Mouse (Mus musculus): ENCODE results near the gene Haus2.

Haus2 gene

GRCm38 (mm10) chr2:120658486-120658885 is 49.3 kb downstream of the Haus2 start:
- in situ Hi-C loops (cut with MboI; ENCODE audit: low pct_unique_long_range_greater_than_20kb in 1 of 2, low sequenced_read_pairs in 2 of 2, unreplicated experiment in 1 of 2), result no loop called here

- in situ Hi-C loops (cut with MboI; ENCODE audit: low pct_unique_long_range_greater_than_20kb in 1 of 2, low sequenced_read_pairs in 2 of 2, unreplicated experiment in 1 of 2), result no loop called here
These were observed 50.1 kb downstream of the Haus2 start for GRCm38 (mm10) chr2:120659318-120659717.

GRCm38 (mm10) chr2:120660486-120661078 is 51.4 kb downstream of the Haus2 start:
- in situ Hi-C loops (cut with MboI; ENCODE audit: low pct_unique_long_range_greater_than_20kb in 1 of 2, low sequenced_read_pairs in 2 of 2, unreplicated experiment in 1 of 2), result no loop called here

GRCm38 (mm10) chr2:120662766-120663165 is 53.6 kb downstream of the Haus2 start:
- in situ Hi-C loops (cut with MboI; ENCODE audit: low pct_unique_long_range_greater_than_20kb in 1 of 2, low sequenced_read_pairs in 2 of 2, unreplicated experiment in 1 of 2), result no loop called here

- in situ Hi-C loops (cut with MboI; ENCODE audit: low pct_unique_long_range_greater_than_20kb in 1 of 2, low sequenced_read_pairs in 2 of 2, unreplicated experiment in 1 of 2), result no loop called here
These were observed 54.4 kb downstream of the Haus2 start for GRCm38 (mm10) chr2:120663491-120664154.

- in situ Hi-C loops (cut with MboI; ENCODE audit: low pct_unique_long_range_greater_than_20kb in 1 of 2, low sequenced_read_pairs in 2 of 2, unreplicated experiment in 1 of 2), result no loop called here
These were observed 58.3 kb downstream of the Haus2 start for GRCm38 (mm10) chr2:120667446-120667845.

GRCm38 (mm10) chr2:120670253-120670652 is 61.1 kb downstream of the Haus2 start:
- in situ Hi-C loops (cut with MboI; ENCODE audit: low pct_unique_long_range_greater_than_20kb in 1 of 2, low sequenced_read_pairs in 2 of 2, unreplicated experiment in 1 of 2), result no loop called here

Measured in mouse embryonic stem cell (cell line).